Mouse (Mus musculus): Measurements from ENCODE around the gene Nek3. TPM values are rescaled to one million over a fixed set of nuclear protein-coding genes. Genes with fewer than 3 reads are reported as not detected.

Gene Nek3
- polyA plus RNA-seq (2015; fragmentation: Nextera tagmentation; extraction: Ambion mirVana), result 4.0 and 4.2 TPM in 2 replicates

GRCm38 (mm10) chr8:22166080-22166603 is at the start of gene Nek3:
Nek3 (minus strand) TSS chr8:22166435.

GRCm38 (mm10) chr8:22192660-22193431 is 26.6 kb upstream of the Nek3 start, which contains the start of gene Vps36:
Vps36 (plus strand) TSS chr8:22192809.

GRCm38 (mm10) chr8:22185431-22186397 is 19.5 kb upstream of the Nek3 start, which contains the start of gene Ckap2:
Ckap2 (minus strand) TSS chr8:22185819.

GRCm38 (mm10) chr8:22124220-22125152 is 41.7 kb downstream of the Nek3 start, which contains the start of gene Nek5:
Nek5 (minus strand) TSS chr8:22125053.

Other genes with a start within 250 kb of the Nek3 start
- gene Defb15, start 233.7 kb downstream of the Nek3 start, polyA plus RNA-seq (2015; fragmentation: Nextera tagmentation; extraction: Ambion mirVana), result not detected in 2 replicates
- gene Defb35, start 228.1 kb downstream of the Nek3 start, polyA plus RNA-seq (2015; fragmentation: Nextera tagmentation; extraction: Ambion mirVana), result not detected in 2 replicates
- gene Defb13, start 219.7 kb downstream of the Nek3 start, polyA plus RNA-seq (2015; fragmentation: Nextera tagmentation; extraction: Ambion mirVana), result not detected in 2 replicates
- gene Fam90a1a, start 207.7 kb downstream of the Nek3 start, polyA plus RNA-seq (2015; fragmentation: Nextera tagmentation; extraction: Ambion mirVana), result not detected in 2 replicates
- gene Ccdc70, start 196.7 kb downstream of the Nek3 start, polyA plus RNA-seq (2015; fragmentation: Nextera tagmentation; extraction: Ambion mirVana), result not detected in 2 replicates
- gene Atp7b, start 106.1 kb downstream of the Nek3 start, polyA plus RNA-seq (2015; fragmentation: Nextera tagmentation; extraction: Ambion mirVana), result 0.08 and 0.10 TPM in 2 replicates
- gene Alg11, start 105.7 kb downstream of the Nek3 start, polyA plus RNA-seq (2015; fragmentation: Nextera tagmentation; extraction: Ambion mirVana), result 15.9 and 19.1 TPM in 2 replicates
- 0.60 and 0.75 TPM in 2 replicates for gene Nek5, start 41.4 kb downstream of the Nek3 start, polyA plus RNA-seq (2015; fragmentation: Nextera tagmentation; extraction: Ambion mirVana)
- 19.4 and 24.7 TPM in 2 replicates for gene Ckap2, start 19.4 kb upstream of the Nek3 start, polyA plus RNA-seq (2015; fragmentation: Nextera tagmentation; extraction: Ambion mirVana)
- gene Vps36, start 26.4 kb upstream of the Nek3 start, polyA plus RNA-seq (2015; fragmentation: Nextera tagmentation; extraction: Ambion mirVana), result 32.7 and 37.8 TPM in 2 replicates
- gene Thsd1, start 60.9 kb upstream of the Nek3 start, polyA plus RNA-seq (2015; fragmentation: Nextera tagmentation; extraction: Ambion mirVana), result 4.7 and 5.2 TPM in 2 replicates
- gene Tpte, start 117.0 kb upstream of the Nek3 start, polyA plus RNA-seq (2015; fragmentation: Nextera tagmentation; extraction: Ambion mirVana), result 0.05 TPM in 1 of 2 replicates, not detected in the other
- 10.2 and 10.8 TPM in 2 replicates for gene Slc25a15, start 232.2 kb upstream of the Nek3 start, polyA plus RNA-seq (2015; fragmentation: Nextera tagmentation; extraction: Ambion mirVana)
- gene Mrps31, start 244.9 kb upstream of the Nek3 start, polyA plus RNA-seq (2015; fragmentation: Nextera tagmentation; extraction: Ambion mirVana), result 28.7 and 29.9 TPM in 2 replicates

All from urinary bladder, postnatal 0 days (tissue).